9 mouse cellular contexts compared by ENCODE assay signal in genomic region chr10:12874577-12875277, GRCm38 (mm10). TPM values are rescaled to one million over a fixed set of nuclear protein-coding genes. Genes with fewer than 3 reads are reported as not detected.
DNase-seq lines count a peak whose midpoint lies in the region; ATAC-seq and TF ChIP-seq lines count a peak whose summit lies in the region.
"Had no signal": no experiment of that assay in that cellular context is flagged by ENCODE, and none has a peak within 500 bp of the region (broad histone marks: within the 10 kb centered on the region; RNA-seq: fewer than 3 reads in every experiment).

No protein-coding gene starts in this region.

- no peak overlapping the region for H3K9ac ChIP-seq in kidney, embryonic 15.5 days
- H3K9ac ChIP-seq in liver, embryonic 11.5 days (ENCODE audit: low read depth, low read length) = no peak overlapping the region
- H3K9ac ChIP-seq in forebrain, embryonic 11.5 days (ENCODE audit: low read length) = no peak overlapping the region
- H3K9ac ChIP-seq in kidney, embryonic 16.5 days (replicated peaks; ENCODE audit: low read length) = no peak overlapping the region

- no peaks in the 10 kb centered on the region for H3K36me3 ChIP-seq in kidney, adult 2 months (ENCODE audit: control insufficient read depth, insufficient read depth, low read length)
- H3K36me3 ChIP-seq in kidney, embryonic 15.5 days = no peaks in the 10 kb centered on the region
- no peaks in the 10 kb centered on the region for H3K36me3 ChIP-seq in liver, embryonic 11.5 days (ENCODE audit: control insufficient read depth, insufficient read depth, low read length)
- H3K36me3 ChIP-seq in splenic B cell, adult 2 months (ENCODE audit: control insufficient read depth, insufficient read depth, low read length, poor library complexity, severe bottlenecking) = no peaks in the 10 kb centered on the region
- no peaks in the 10 kb centered on the region for H3K36me3 ChIP-seq in forebrain, embryonic 11.5 days (ENCODE audit: control insufficient read depth, insufficient read depth, low read length)
- no peaks in the 10 kb centered on the region for H3K36me3 ChIP-seq in kidney, embryonic 16.5 days (ENCODE audit: insufficient read depth, low read length)

- no peak for TF ChIP-seq CTCF in kidney, adult 2 months (conservative IDR thresholded peaks at IDR 0.05; ENCODE audit: insufficient read depth, insufficient read length, low read depth, low read length)

- H3K27me3 ChIP-seq in kidney, adult 2 months (replicated peaks; ENCODE audit: control insufficient read depth, insufficient read depth, low read length) = no peaks in the 10 kb centered on the region
- H3K27me3 ChIP-seq in kidney, embryonic 15.5 days = no peaks in the 10 kb centered on the region
- no peaks in the 10 kb centered on the region for H3K27me3 ChIP-seq in liver, embryonic 11.5 days (replicated peaks; ENCODE audit: control insufficient read depth, insufficient read depth, low read length)
- no peaks in the 10 kb centered on the region for H3K27me3 ChIP-seq in splenic B cell, adult 2 months (ENCODE audit: control insufficient read depth, insufficient read depth, low read length, poor library complexity, severe bottlenecking)
- H3K27me3 ChIP-seq in forebrain, embryonic 11.5 days (ENCODE audit: control insufficient read depth, insufficient read depth, low read length) = no peaks in the 10 kb centered on the region
- no peaks in the 10 kb centered on the region for H3K27me3 ChIP-seq in kidney, embryonic 16.5 days (ENCODE audit: insufficient read depth, low read length)

- peak; percentile 25 for DNase-seq in kidney, adult 2 months
- no peak for DNase-seq in liver, embryonic 11.5 days (ENCODE audit: low spot score)
- peak; percentile 78 for DNase-seq in splenic B cell, adult 2 months (ENCODE audit: low read depth, low spot score)
- no peak for DNase-seq in forebrain, embryonic 11.5 days (ENCODE audit: low spot score)
- no peak for DNase-seq in left cerebral cortex, postnatal 4 days
- DNase-seq: layer of hippocampus, adult 9-11 months had no signal

- H3K4me2 ChIP-seq in kidney, embryonic 15.5 days = no peak overlapping the region
- H3K4me2 ChIP-seq in liver, embryonic 11.5 days = peak overlapping the region; percentile 58
- H3K4me2 ChIP-seq in forebrain, embryonic 11.5 days (ENCODE audit: low read depth, low read length, severe bottlenecking) = no peak overlapping the region
- H3K4me2 ChIP-seq in kidney, embryonic 16.5 days (replicated peaks; ENCODE audit: low read depth, low read length) = no peak overlapping the region

- ATAC-seq in kidney, embryonic 15.5 days (replicated peaks; ENCODE audit: low FRiP score) = no peak
- ATAC-seq in activated CD4-positive, CD25-positive, alpha-beta regulatory T cell, adult 4 months = peak; percentile 100
- peak; percentile 54 for ATAC-seq in liver, embryonic 11.5 days (replicated peaks; ENCODE audit: low FRiP score)
- no peak for ATAC-seq in forebrain, embryonic 11.5 days (replicated peaks; ENCODE audit: low FRiP score)
- no peak for ATAC-seq in kidney, embryonic 16.5 days (ENCODE audit: low FRiP score, low TSS enrichment)

- H3K4me1 ChIP-seq in kidney, adult 2 months (ENCODE audit: control insufficient read depth, insufficient read depth, low read length) = no peaks in the 10 kb centered on the region
- peaks cover 13% of the 10 kb centered on the region for H3K4me1 ChIP-seq in kidney, embryonic 15.5 days
- no peaks in the 10 kb centered on the region for H3K4me1 ChIP-seq in liver, embryonic 11.5 days (replicated peaks; ENCODE audit: control insufficient read depth, insufficient read depth, low read length)
- peaks cover 4% of the 10 kb centered on the region; the same call in 1 of the 2 replicates for H3K4me1 ChIP-seq in forebrain, embryonic 11.5 days (replicated peaks; ENCODE audit: control insufficient read depth, insufficient read depth, low read length)
- peaks cover 6% of the 10 kb centered on the region; the same call in 1 of the 2 replicates for H3K4me1 ChIP-seq in kidney, embryonic 16.5 days (ENCODE audit: insufficient read depth, low read length)

- TF ChIP-seq POLR2A in kidney, adult 2 months (IDR thresholded peaks at IDR 0.05; ENCODE audit: low read depth, low read length) = no peak

- intact Hi-C loops in left cerebral cortex, postnatal 4 days (cut with DNase I) = no loop called here

- 61% methylated on average over 8 of the region's 8 CpGs for WGBS in kidney, adult 2 months
- 75% methylated on average over 8 of the region's 8 CpGs for WGBS in kidney, embryonic 15.5 days
- WGBS in liver, embryonic 11.5 days = 48% methylated on average over 8 of the region's 8 CpGs
- WGBS in forebrain, embryonic 11.5 days = 77% methylated on average over 8 of the region's 8 CpGs
- WGBS in kidney, embryonic 16.5 days = 73% methylated on average over 8 of the region's 8 CpGs

- H3K4me3 ChIP-seq in kidney, adult 2 months (ENCODE audit: insufficient read depth, low read depth, low read length) = no peak overlapping the region
- H3K4me3 ChIP-seq in kidney, embryonic 15.5 days (replicated peaks) = no peak overlapping the region
- H3K4me3 ChIP-seq in liver, embryonic 11.5 days (ENCODE audit: low read depth, low read length) = peak overlapping the region; percentile 21; the same call in 1 of the 2 replicates
- H3K4me3 ChIP-seq in forebrain, embryonic 11.5 days (ENCODE audit: low read depth, low read length) = no peak overlapping the region
- no peak overlapping the region for H3K4me3 ChIP-seq in kidney, embryonic 16.5 days (ENCODE audit: low read length)

- no peaks in the 10 kb centered on the region for H3K9me3 ChIP-seq in kidney, embryonic 15.5 days (replicated peaks)
- no peaks in the 10 kb centered on the region for H3K9me3 ChIP-seq in liver, embryonic 11.5 days (ENCODE audit: control insufficient read depth, low read length)
- H3K9me3 ChIP-seq in forebrain, embryonic 11.5 days (ENCODE audit: control insufficient read depth, low read length) = no peaks in the 10 kb centered on the region
- no peaks in the 10 kb centered on the region for H3K9me3 ChIP-seq in kidney, embryonic 16.5 days (ENCODE audit: low read length)

- no peak overlapping the region for H3K27ac ChIP-seq in kidney, adult 2 months (ENCODE audit: insufficient read depth, low read depth, low read length)
- no peak overlapping the region for H3K27ac ChIP-seq in kidney, embryonic 15.5 days
- H3K27ac ChIP-seq in liver, embryonic 11.5 days (ENCODE audit: low read depth, low read length) = no peak overlapping the region
- no peak overlapping the region for H3K27ac ChIP-seq in forebrain, embryonic 11.5 days (ENCODE audit: low read depth, low read length)
- no peak overlapping the region for H3K27ac ChIP-seq in kidney, embryonic 16.5 days (ENCODE audit: low read length)

RNA-seq across cellular contexts. Expression of gene Utrn, which starts 5.6 kb away (rescaled TPM):
- 20.8 and 21.1 TPM in 2 replicates for polyA plus RNA-seq in kidney, adult 2 months (2012; rRNA removed)
- polyA plus RNA-seq in kidney, embryonic 15.5 days (2015; fragmentation: Nextera tagmentation; extraction: Ambion mirVana) = 85.2 and 86.1 TPM in 2 replicates
- polyA plus RNA-seq in activated CD4-positive, CD25-positive, alpha-beta regulatory T cell, adult 4 months (2017; shearing (Covaris generic)) = 100 to 1,000 TPM; 255 to 319 TPM
- 19.8 and 23.0 TPM in 2 replicates for polyA plus RNA-seq in liver, embryonic 11.5 days (2014; fragmentation: Nextera tagmentation; extraction: Ambion mirVana)
- polyA plus RNA-seq in forebrain, embryonic 11.5 days (2014; fragmentation: Nextera tagmentation; extraction: Ambion mirVana) = 44.3 and 49.7 TPM in 2 replicates
- polyA plus RNA-seq in kidney, embryonic 16.5 days (2015; fragmentation: Nextera tagmentation; extraction: Ambion mirVana) = 76.0 and 88.1 TPM in 2 replicates
- 10 to 100 TPM; 32.1 to 34.6 TPM for total RNA-seq in left cerebral cortex, postnatal 4 days (2021)

Comparison
In these comparisons a context has a peak if more than half of its experiments do, and no peak if none do; other contexts are left out.
1. DNase-seq: peak in kidney, adult 2 months (single experiment) and splenic B cell, adult 2 months (single experiment); none in liver, embryonic 11.5 days (single experiment), forebrain, embryonic 11.5 days (single experiment) and left cerebral cortex, postnatal 4 days (single experiment).
2. ATAC-seq: peak in activated CD4-positive, CD25-positive, alpha-beta regulatory T cell, adult 4 months (single experiment) and liver, embryonic 11.5 days (single experiment); none in kidney, embryonic 15.5 days (single experiment), forebrain, embryonic 11.5 days (single experiment) and kidney, embryonic 16.5 days (single experiment).